Mouse (Mus musculus) cerebellum, postnatal 25 days (tissue): ENCODE results near the gene Spred3.
"Not testable (repeated sequence)": the region's sequence is repeated elsewhere in the genome, so short reads cannot be mapped to it uniquely, and the experiment has no call there.

Experiments used
- DNase-seq, 2 experiments: peaks; one replicate each; pipeline ENCODE4 v3.0.0; 2021; ENCODE audit warnings: mixed read lengths in 2 of 2

Spred3 gene

GRCm38 (mm10) chr7:29168791-29169230, 1.4 kb downstream of the Spred3 start:
- peak in 1 of 2 experiments; percentile 47 for DNase-seq

DNA sequence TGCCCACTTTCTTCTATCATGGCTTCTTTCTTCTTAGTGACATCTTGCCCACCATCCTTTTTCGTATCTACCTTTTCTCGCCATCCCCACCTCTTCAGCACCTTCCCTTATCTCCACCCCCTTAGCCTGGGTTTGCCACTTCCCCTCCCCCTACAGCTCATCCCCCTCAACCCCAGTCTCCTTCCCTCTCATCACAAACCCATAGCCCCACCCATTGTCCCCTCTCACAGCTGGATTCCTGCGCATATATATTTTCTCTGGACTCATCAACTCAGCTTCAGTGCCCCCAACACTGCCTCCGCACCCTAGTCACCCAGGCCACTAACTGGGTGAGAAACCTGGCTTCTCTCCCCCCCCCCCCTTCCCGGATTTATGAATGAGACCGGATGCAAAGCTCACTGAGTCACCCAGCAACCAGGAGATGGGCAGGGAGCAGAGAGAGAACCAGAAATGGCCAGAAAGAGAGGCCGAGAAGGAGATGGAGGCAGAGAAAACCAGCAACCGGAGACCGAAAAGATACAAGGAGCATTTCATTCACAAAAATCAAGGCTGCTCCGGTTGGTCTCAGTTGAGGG, 2.0 kb downstream of the Spred3 start:
- DNase-seq, result no peak

- DNase-seq, result peak in 1 of 2 experiments; percentile 38
These were observed 2.6 kb downstream of the Spred3 start for GRCm38 (mm10) chr7:29167656-29168055.

GRCm38 (mm10) chr7:29162750-29163525, 7.3 kb downstream of the Spred3 start:
- no peak for DNase-seq

- no peak for DNase-seq
These were observed 7.9 kb downstream of the Spred3 start for GRCm38 (mm10) chr7:29162294-29162693.

DNA sequence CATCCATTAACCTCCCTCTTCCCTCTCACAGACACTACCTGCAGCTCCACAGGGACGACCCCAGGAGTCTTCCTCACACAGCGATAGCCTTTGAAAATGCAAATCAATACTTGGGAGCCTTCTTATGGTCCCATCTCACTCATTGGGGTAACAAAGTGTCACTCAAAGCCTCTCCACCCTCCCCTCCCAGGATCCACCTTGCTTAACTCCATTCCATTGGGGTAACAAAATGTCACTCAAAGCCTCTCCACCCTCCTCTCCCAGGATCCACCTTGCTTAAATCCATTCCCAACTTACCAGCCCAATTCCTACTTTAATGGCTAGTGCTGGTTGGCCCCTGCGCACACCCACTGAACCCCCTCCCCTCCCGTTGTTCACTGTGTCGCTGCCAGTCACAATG, 11.9 kb downstream of the Spred3 start:
- no peak for DNase-seq

DNA sequence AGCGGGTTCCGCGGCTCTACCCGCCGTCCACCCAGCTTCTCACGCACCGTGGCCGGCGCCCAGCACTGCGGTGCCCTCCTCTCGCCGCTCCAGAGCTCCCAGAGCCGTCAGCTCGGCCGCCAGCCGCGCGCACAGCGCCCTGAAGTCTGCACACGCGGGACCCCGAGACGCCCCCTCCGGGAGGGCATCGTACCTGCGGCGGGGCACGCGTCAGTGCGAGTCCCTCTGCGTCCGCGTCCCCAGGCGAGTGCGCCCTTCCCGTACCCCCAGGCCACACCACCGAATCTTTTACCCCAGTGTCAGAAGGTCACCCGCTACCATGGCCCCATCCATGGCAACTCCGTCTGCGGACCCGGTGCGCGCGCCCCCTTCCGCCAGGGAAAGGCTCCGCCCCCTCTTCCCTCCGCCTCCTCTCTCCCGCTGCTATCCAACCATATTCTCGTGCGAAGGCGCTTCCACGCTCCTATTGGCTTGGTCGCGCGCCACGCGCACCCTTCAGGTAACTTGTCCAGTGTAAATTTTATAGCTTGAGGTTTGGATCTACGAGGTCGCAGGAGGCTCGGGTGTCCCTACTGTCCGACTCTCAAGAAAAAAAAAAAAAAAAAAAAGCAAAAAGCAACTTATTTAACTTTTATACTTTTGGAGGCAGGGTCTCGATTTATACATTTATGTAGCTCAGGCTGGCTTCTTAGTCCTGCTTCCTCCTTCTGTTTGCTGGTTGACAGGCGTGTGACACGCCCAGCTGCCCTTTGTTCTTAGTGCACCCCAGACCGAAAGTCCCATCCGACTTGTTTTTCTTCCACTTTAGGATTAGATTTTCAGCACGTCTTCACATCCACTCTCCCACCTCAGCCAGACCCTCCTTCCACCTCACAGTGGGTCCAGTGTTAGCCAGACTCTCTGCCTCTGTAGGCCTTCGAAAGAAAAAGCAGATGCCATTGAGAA, 14.1 kb downstream of the Spred3 start, which contains the start of gene Fam98c:
Fam98c (minus strand) TSS at position 397 of the 945 bp plus-strand sequence.
- peak; percentile 89 to 94 for DNase-seq

DNA sequence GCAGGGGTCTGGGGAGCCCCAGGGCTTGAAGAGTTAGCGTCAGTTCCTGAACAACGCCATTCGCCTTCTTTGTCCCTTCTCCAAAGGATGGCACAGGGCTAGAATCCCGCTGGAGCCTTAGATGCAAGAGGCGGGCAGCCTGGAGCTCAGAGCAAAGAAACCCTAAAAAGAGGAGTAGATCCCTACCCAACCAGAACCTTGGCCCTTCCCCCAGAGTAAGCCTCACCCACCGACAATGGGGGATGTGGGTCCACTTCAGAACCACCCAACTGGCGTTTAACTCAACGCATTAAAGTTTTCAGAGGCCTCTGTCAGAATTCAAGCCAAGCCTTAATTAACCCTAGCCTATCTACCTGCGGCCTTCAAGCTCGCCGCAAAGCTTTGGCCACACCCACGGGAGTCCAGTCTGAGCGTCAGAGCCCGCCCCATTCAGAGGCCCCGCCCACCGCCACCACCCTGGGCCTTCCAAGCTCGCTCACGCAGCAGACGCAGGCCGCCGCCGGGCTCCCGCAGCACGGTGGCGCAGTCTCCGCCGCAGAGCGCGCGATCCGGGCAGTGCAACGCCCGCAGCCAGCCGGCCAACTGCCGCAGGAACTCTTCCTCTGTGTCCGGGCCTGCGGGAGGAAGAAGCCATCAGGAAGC, 14.9 kb downstream of the Spred3 start:
- DNase-seq, result peak; percentile 94 to 97

DNA sequence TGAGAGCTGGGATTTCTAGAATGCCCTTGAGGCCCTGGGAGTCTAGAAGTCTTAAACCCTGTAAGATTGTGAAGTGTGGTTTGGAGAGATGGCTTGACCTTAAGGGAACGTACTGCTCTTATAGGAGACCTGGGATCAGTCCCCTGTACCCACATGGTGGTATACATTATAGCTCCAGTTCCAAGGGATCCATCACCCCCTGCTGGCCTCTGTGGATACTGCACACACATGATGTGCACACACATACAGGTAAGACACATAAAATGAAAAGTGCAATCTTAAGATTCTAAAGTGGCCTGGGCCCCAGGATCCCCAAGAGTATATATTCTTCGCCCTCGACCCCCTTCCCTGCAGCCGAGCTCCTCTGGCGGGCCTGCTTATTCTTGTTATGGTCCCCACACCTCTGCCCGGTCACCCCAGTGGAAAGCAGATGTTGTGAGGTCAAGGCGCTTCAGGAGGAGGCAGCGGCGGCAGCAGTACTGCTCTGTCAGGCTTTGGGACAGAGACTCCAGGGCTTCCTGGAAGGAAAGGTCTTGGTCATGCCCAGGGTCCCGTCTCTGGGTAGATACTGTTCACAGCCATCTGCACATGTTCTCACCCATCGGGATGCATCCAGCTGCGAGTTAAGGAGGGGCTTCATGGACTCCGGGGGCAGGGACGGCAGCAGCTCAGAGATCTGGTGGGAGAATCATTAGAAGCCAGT, 16.0 kb downstream of the Spred3 start:
- no peak for DNase-seq

- no peak for DNase-seq
These were observed 18.7 kb downstream of the Spred3 start for GRCm38 (mm10) chr7:29151486-29151885.

DNA sequence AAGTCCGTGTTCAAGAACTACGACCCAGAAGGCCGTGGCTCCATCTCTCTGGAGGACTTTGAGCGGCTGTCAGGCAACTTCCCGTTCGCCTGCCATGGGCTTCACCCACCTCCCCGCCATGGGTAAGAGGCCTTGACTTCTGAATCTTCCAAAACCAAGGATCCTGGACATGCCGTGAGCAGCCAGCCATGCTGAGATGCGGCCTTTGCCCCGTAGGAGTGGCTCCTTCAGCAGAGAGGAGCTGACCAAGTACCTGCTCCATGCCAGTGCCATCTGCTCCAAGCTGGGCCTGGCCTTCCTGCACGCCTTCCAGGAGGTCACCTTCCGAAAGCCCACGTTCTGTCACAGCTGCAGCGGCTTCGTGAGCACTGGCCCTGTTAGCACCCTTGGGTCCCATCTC, 21.4 kb downstream of the Spred3 start:
- no peak for DNase-seq

DNA sequence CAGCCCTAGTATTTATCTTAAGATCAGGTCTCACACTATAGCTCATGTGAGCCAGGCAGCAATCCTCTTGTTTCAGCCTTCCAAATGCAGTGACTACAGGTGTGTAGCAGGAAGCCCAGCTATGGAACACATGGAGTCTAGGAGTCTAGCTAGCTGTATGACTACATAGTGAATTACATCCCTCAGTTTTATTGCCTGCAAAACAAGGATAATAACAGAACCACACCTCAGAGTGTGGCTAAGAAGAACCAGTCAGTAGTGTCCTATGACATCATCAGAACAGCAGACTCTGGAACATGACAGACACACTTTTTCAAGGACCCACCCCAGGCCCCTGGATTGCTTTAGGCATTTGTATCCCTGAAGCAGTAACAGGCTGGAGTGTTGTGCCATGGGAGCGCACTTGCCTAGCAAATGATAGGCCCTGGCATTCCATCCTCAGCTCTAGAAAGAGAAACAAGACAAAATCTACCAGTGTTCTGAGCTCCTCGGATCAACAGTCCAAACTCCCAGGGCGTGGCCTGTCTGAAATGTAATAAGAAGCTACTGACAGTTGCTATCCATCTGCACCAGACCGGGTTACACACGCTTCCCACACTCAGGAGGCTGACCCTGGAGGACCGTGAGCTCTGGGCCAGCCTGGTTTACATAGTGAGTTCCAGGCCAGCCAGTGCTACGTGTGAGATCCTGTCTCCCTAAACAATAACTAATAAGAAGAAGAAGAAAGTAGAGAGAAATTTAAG, 23.4 kb downstream of the Spred3 start:
- DNase-seq, result no peak

- DNase-seq, result no peak
These were observed 26.2 kb downstream of the Spred3 start for GRCm38 (mm10) chr7:29144006-29144405.

DNA sequence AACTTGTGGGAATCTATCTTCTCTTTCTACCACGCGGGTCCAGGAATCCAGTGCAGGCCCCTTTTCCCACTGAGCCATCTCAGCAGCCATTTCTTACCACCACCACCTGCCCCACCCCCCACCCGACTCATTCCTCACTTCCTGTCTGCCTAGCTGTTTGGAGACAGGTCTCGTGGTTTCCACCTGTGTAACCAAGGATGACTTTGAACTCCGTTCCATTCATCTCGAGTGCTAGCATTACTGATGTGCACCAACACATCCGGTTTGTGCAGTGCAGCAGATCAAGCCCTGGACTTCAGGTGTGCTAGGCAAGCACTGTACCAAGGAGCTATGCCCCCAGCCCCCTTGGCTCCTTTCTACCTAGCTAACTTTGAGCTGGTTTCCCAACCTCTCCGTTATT, 28.8 kb downstream of the Spred3 start:
- no peak for DNase-seq

- DNase-seq, result not testable (repeated sequence)
These were observed 31.0 kb downstream of the Spred3 start for GRCm38 (mm10) chr7:29139237-29139636.

GRCm38 (mm10) chr7:29137429-29137828, 32.8 kb downstream of the Spred3 start:
- DNase-seq, result no peak

DNA sequence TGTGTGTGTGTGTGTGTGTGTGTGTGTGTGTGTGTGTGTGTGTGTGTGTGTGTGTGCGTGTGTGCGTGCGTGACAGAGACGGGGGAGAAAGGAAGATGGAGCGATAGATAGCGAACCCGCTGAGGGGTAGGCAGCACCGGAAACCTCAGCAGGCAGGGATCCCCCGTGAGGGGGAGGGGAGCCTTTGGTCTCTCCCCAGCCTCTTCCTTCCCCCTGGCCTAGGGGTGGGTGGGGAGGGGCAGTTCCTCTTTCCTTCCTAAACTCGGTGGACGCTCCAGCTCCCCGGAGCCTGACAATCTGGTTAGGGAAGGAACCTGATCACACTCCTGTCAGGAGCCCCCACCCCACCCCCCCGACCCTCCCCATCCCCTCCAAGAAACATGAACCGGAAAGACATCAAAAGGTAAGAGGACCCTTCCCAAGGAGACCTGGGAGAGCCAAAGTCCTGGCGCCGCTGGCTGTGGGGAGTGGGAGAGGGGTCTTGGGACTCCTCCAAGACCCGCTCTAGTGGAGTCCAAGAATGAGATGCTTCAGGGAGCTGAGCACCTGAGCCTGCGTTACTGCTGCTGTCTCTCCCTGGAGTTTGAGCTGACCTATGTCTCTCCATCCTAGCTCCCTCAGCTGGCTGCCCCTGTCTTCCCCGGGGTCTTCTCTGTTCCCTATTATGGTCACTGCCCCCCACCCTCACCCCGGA, 35.4 kb downstream of the Spred3 start, which contains the start of gene Rasgrp4:
Rasgrp4 (plus strand) TSS at position 159 of the 694 bp plus-strand sequence.
- no peak for DNase-seq

DNA sequence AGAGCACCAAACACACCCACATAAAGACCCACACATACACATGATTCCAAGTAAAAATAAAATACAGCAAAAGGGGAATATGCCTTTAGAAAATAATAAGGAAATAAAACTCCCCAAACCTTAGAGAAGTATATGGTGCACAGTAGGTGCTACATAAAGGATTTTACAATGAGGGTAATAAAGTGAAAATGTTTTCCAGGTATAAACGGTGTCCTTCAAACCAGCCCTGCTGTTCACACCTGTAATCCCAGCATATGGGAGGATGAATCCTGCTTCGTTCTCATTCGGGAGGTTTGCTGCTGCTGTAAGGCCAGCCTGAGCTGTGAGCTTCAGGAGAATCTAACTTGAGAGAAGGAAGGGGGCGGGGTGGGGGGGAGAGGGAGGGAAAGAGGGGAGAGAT, 36.0 kb downstream of the Spred3 start:
- no peak for DNase-seq

GRCm38 (mm10) chr7:29128725-29129124, 41.5 kb downstream of the Spred3 start:
- DNase-seq, result no peak

GRCm38 (mm10) chr7:29126173-29126915, 43.9 kb downstream of the Spred3 start:
- peak; percentile 43 to 54 for DNase-seq
